Mouse (Mus musculus) hindbrain, postnatal 0 days (tissue): ENCODE measurements around the gene Gm5089. TPM values are rescaled to one million over a fixed set of nuclear protein-coding genes. Genes with fewer than 3 reads are reported as not detected.

ENCODE experiments used
- ATAC-seq: fragments of 200-750 bp; cut with Nextera tagmentation; 2 replicates; pipeline ENCODE4 v1.8.0; 2017; ENCODE audit warnings: mild to moderate bottlenecking, moderate TSS enrichment, moderate library complexity
- DNase-seq: peaks from one replicate; pipeline ENCODE4 v3.0.0-alpha.2; 2015; ENCODE audit warnings: low spot score
- H3K27ac ChIP-seq: fragments of 300-500 bp; sonication (generic); 2 replicates; pipeline ENCODE4 v1.5.1; 2014; ENCODE audit warnings: mild to moderate bottlenecking
- H3K27me3 ChIP-seq: fragments of 300-500 bp; sonication (generic); 2 replicates; pipeline ENCODE4 v1.6.1; 2014; ENCODE audit warnings: low read length, mixed read lengths; ENCODE audit not compliant: insufficient read depth
- H3K36me3 ChIP-seq: fragments of 300-500 bp; sonication (generic); 2 replicates; pipeline ENCODE4 v1.6.1; 2014; ENCODE audit warnings: low read length, mixed read lengths; ENCODE audit not compliant: insufficient read depth
- H3K4me1 ChIP-seq: fragments of 300-500 bp; sonication (generic); 2 replicates; pipeline ENCODE4 v1.6.1; 2014; ENCODE audit warnings: antibody characterized with exemption, low read length, mixed read lengths; ENCODE audit not compliant: insufficient read depth
- H3K4me2 ChIP-seq: fragments of 300-500 bp; sonication (generic); 2 replicates; pipeline ENCODE4 v1.6.1; 2014; ENCODE audit warnings: low read depth, mild to moderate bottlenecking, low read length, moderate library complexity, mixed read lengths
- H3K4me3 ChIP-seq: fragments of 300-500 bp; sonication (generic); 2 replicates; pipeline ENCODE4 v1.5.1; 2014; ENCODE audit warnings: low read length
- H3K9ac ChIP-seq: fragments of 300-500 bp; sonication (generic); replicated peaks from 2 replicates; pipeline ENCODE4 v1.6.1; 2014; ENCODE audit warnings: mild to moderate bottlenecking, low read length, moderate library complexity, mixed read lengths
- H3K9me3 ChIP-seq: fragments of 300-500 bp; sonication (generic); 2 replicates; pipeline ENCODE4 v1.6.1; 2016; ENCODE audit warnings: low read length, mixed read lengths
- CTCF ChIP-seq: IDR thresholded peaks from 2 replicates; pipeline ENCODE4 v1.5.1; 2016; ENCODE audit warnings: antibody characterized with exemption, control low read depth, low read depth
- WGBS: fragments of 180-500 bp; shearing (Covaris S2); extraction: QIAGEN DNeasy Blood & Tissue Kit; methylation state at CpG from one replicate; pipeline ENCODE4 v1.1.7; 2014; 5-methylcytosine and 5-hydroxymethylcytosine counted together
- polyA plus RNA-seq: library from polyadenylated mRNA; unstranded; fragments of >200 nt; fragmentation: Nextera tagmentation; extraction: Ambion mirVana; gene quantifications from 2 replicates; pipeline ENCODE4 v1.2.1, GENCODE M21; 2015
- total RNA-seq: library from RNA; depleted of rRNA; stranded (reverse); fragments of >200 nt; gene quantifications from 2 replicates; pipeline ENCODE4 v1.2.3, GENCODE M21; 2014

The Gm5089 gene
- total and polyA plus RNA-seq, 2 experiments from 2014 or later: 0.56 to 3.0 TPM

GRCm38 (mm10) chr14:122452701-122453387 is 1.9 kb upstream of the Gm5089 start:
- TF ChIP-seq CTCF: no peak
- no peak overlapping the region for H3K4me3 ChIP-seq
- peak overlapping the region; percentile 43 for H3K4me2 ChIP-seq
- ATAC-seq (peak; percentile 49), DNase-seq (peak; percentile 63)
- peaks cover 25% of the 10 kb centered on the region; the same call in 1 of the 2 replicates for H3K4me1 ChIP-seq
- 12% methylated on average over 13 of the region's 13 CpGs for WGBS
- H3K27ac ChIP-seq: peak overlapping the region; percentile 83
- no peaks in the 10 kb centered on the region for H3K36me3 ChIP-seq
- H3K9ac ChIP-seq: peak overlapping the region; percentile 28; the same call in 1 of the 2 replicates
- H3K9me3 ChIP-seq: no peaks in the 10 kb centered on the region
- H3K27me3 ChIP-seq: peaks cover 15% of the 10 kb centered on the region; the same call in 1 of the 2 replicates

- ATAC-seq: no peak
- Histone ChIP-seq H3K4me1 (peaks cover 25% of the 10 kb centered on the region; the same call in 1 of the 2 replicates), H3K27me3 (peaks cover 15% of the 10 kb centered on the region; the same call in 1 of the 2 replicates), H3K27ac (peak overlapping the region; percentile 92), H3K4me3 (peak overlapping the region; percentile 50; the same call in 1 of the 2 replicates), H3K36me3 (no peaks in the 10 kb centered on the region), H3K9ac (peak overlapping the region; percentile 67), H3K4me2 (peak overlapping the region; percentile 72), H3K9me3 (no peaks in the 10 kb centered on the region)
- WGBS: 45% methylated on average over 5 of the region's 5 CpGs
- no peak for TF ChIP-seq CTCF
- peak; percentile 52 for DNase-seq
Observed at GRCm38 (mm10) chr14:122451551-122452145, 733 bp upstream of the Gm5089 start.

- Histone ChIP-seq H3K9me3 (no peaks in the 10 kb centered on the region), H3K4me2 (peak overlapping the region; percentile 72), H3K4me3 (peak overlapping the region; percentile 50), H3K27ac (peak overlapping the region; percentile 92), H3K36me3 (no peaks in the 10 kb centered on the region), H3K4me1 (peaks cover 25% of the 10 kb centered on the region; the same call in 1 of the 2 replicates), H3K27me3 (peaks cover 15% of the 10 kb centered on the region; the same call in 1 of the 2 replicates), H3K9ac (peak overlapping the region; percentile 67)
- ATAC-seq: 0 out of 2 replicates have a peak, but pooled peaks have one; percentile 15
- WGBS: 2% methylated on average over 29 of the region's 29 CpGs
- DNase-seq: peak; percentile 73
- no peak for TF ChIP-seq CTCF
Observed at GRCm38 (mm10) chr14:122449601-122450495, 1.1 kb downstream of the Gm5089 start.

- no peaks in the 10 kb centered on the region for H3K9me3 ChIP-seq
- no peaks in the 10 kb centered on the region for H3K36me3 ChIP-seq
- H3K27me3 ChIP-seq: no peaks in the 10 kb centered on the region
- DNase-seq (no peak), ATAC-seq (peak; percentile 45; the same call in 1 of the 2 replicates)
- no peak overlapping the region for H3K4me3 ChIP-seq
- H3K4me1 ChIP-seq: no peaks in the 10 kb centered on the region
- H3K9ac ChIP-seq: no peak overlapping the region
- H3K27ac ChIP-seq: no peak overlapping the region
- 53% methylated on average over 10 of the region's 10 CpGs for WGBS
- no peak for TF ChIP-seq CTCF
- H3K4me2 ChIP-seq: no peak overlapping the region
Observed at GRCm38 (mm10) chr14:122436850-122437249, 14.1 kb downstream of the Gm5089 start.

GRCm38 (mm10) chr14:122434039-122434438 is 16.9 kb downstream of the Gm5089 start:
- H3K27me3 ChIP-seq: no peaks in the 10 kb centered on the region
- H3K9ac ChIP-seq: no peak overlapping the region
- H3K36me3 ChIP-seq: no peaks in the 10 kb centered on the region
- no peaks in the 10 kb centered on the region for H3K9me3 ChIP-seq
- 86% methylated on average over 10 of the region's 10 CpGs for WGBS
- H3K27ac ChIP-seq: no peak overlapping the region
- H3K4me2 ChIP-seq: no peak overlapping the region
- no peaks in the 10 kb centered on the region for H3K4me1 ChIP-seq
- no peak for DNase-seq
- no peak for ATAC-seq
- no peak overlapping the region for H3K4me3 ChIP-seq
- no peak for TF ChIP-seq CTCF

- no peak for TF ChIP-seq CTCF
- peak overlapping the region; percentile 15; the same call in 1 of the 2 replicates for H3K27ac ChIP-seq
- WGBS: 54% methylated on average over 3 of the region's 3 CpGs
Observed at GRCm38 (mm10) chr14:122432558-122432957, 18.4 kb downstream of the Gm5089 start.

More at GRCm38 (mm10) chr14:122432558-122432957, 18.4 kb downstream of the Gm5089 start:
- Histone ChIP-seq H3K36me3 (no peaks in the 10 kb centered on the region), H3K9me3 (no peaks in the 10 kb centered on the region), H3K27me3 (no peaks in the 10 kb centered on the region), H3K4me1 (no peaks in the 10 kb centered on the region), H3K4me2 (no peak overlapping the region), H3K9ac (no peak overlapping the region), H3K4me3 (no peak overlapping the region)
- DNase-seq (no peak), ATAC-seq (no peak)
